Comparison of ENCODE assay signal across 8 mouse cellular contexts in genomic region chr13:23747081-23747891, GRCm38 (mm10). TPM values are rescaled to one million over a fixed set of nuclear protein-coding genes. Genes with fewer than 3 reads are reported as not detected.
DNase-seq lines count a peak whose midpoint lies in the region; ATAC-seq and TF ChIP-seq lines count a peak whose summit lies in the region.

No protein-coding gene starts in this region.

- intact Hi-C loops in gastrocnemius, adult 2 months (cut with DNase I) = loop anchor here (5.0 kb wide), 2 partner anchors 165 to 1705 kb away; partner anchors contain the start of genes Hist1h2ag, Hist1h2bj, Hist1h4d and Hist1h4i
- intact Hi-C loops in gastrocnemius, postnatal 36 days (cut with DNase I) = loop anchor here (5.0 kb wide), 1 partner anchor 165 kb away; the partner anchor contains the start of gene Hist1h4d

- DNase-seq in gastrocnemius, adult 2 months = no peak
- DNase-seq in gastrocnemius, postnatal 36 days = no peak
- DNase-seq in ES-E14 (ENCODE audit: low read depth, low spot score) (no peak), adipocyte (ENCODE audit: low spot score) (no peak)
- peak; percentile 66 for DNase-seq in liver, embryonic 13.5 days
- DNase-seq in yolk sac, embryonic 10.5 days (ENCODE audit: low spot score) = peak; percentile 54
- no peak for DNase-seq in gastrocnemius, postnatal 25 days

- ATAC-seq in forebrain, embryonic 12.5 days (ENCODE audit: low FRiP score) = no peak
- ATAC-seq in liver, embryonic 13.5 days (ENCODE audit: low read depth) = peak; percentile 21

- H3K9me3 ChIP-seq in ES-E14 (ENCODE audit: control insufficient read depth, insufficient read depth, low read depth, low read length) = no peaks in the 10 kb centered on the region
- H3K9me3 ChIP-seq in forebrain, embryonic 12.5 days = no peaks in the 10 kb centered on the region
- no peaks in the 10 kb centered on the region for H3K9me3 ChIP-seq in liver, embryonic 13.5 days (replicated peaks)

- peak overlapping the region; percentile 70 for H3K4me3 ChIP-seq in gastrocnemius, adult 2 months
- H3K4me3 ChIP-seq in ES-E14 (ENCODE audit: insufficient read depth in 1 of 2, low read depth in 1 of 2, low read length in 2 of 2, poor library complexity in 1 of 2, severe bottlenecking in 1 of 2) = peak overlapping the region; percentile 3 to 53
- H3K4me3 ChIP-seq in forebrain, embryonic 12.5 days (replicated peaks) = peak overlapping the region; percentile 45
- H3K4me3 ChIP-seq in liver, embryonic 13.5 days (replicated peaks) = peak overlapping the region; percentile 59

- H3K36me3 ChIP-seq in ES-E14 (ENCODE audit: control insufficient read depth, insufficient read depth, low read length, poor library complexity, severe bottlenecking) = no peaks in the 10 kb centered on the region
- no peaks in the 10 kb centered on the region for H3K36me3 ChIP-seq in forebrain, embryonic 12.5 days (replicated peaks)
- H3K36me3 ChIP-seq in liver, embryonic 13.5 days = no peaks in the 10 kb centered on the region

- 1% methylated on average over 11 of the region's 13 CpGs for WGBS in forebrain, embryonic 12.5 days
- WGBS in liver, embryonic 13.5 days (ENCODE audit: insufficient replicate concordance) = 4% methylated on average over 13 of the region's 13 CpGs

- in situ Hi-C loops in ES-E14 (cut with MboI; ENCODE audit: low sequenced_read_pairs in 2 of 2, unreplicated experiment in 2 of 2) = loop anchor here in 1 of 2 experiments (10.0 kb wide), 2 partner anchors 192 to 1712 kb away; partner anchors contain the start of genes Hist1h1d, Hist1h2ah, Hist1h2bk and Hist1h4f

- peaks cover 0 to 2% of the 10 kb centered on the region in 2 experiments; a peak in 2 of 4 replicates for H3K4me1 ChIP-seq in ES-E14 (ENCODE audit: control insufficient read depth in 2 of 2, insufficient read depth in 2 of 2, low read length in 2 of 2, poor library complexity in 1 of 2)
- H3K4me1 ChIP-seq in forebrain, embryonic 12.5 days = peaks cover 17% of the 10 kb centered on the region
- H3K4me1 ChIP-seq in liver, embryonic 13.5 days (replicated peaks) = peaks cover 50% of the 10 kb centered on the region

- TF ChIP-seq CTCF in gastrocnemius, adult 2 months (IDR thresholded peaks at IDR 0.05) = no peak

- H3K27me3 ChIP-seq in forebrain, embryonic 12.5 days = no peaks in the 10 kb centered on the region
- H3K27me3 ChIP-seq in liver, embryonic 13.5 days = no peaks in the 10 kb centered on the region

- peak overlapping the region; percentile 85 for H3K9ac ChIP-seq in ES-E14 (ENCODE audit: insufficient read depth, low read depth, low read length, poor library complexity, severe bottlenecking)
- peak overlapping the region; percentile 58 for H3K9ac ChIP-seq in forebrain, embryonic 12.5 days
- peak overlapping the region; percentile 77 for H3K9ac ChIP-seq in liver, embryonic 13.5 days

- H3K27ac ChIP-seq in gastrocnemius, adult 2 months = peak overlapping the region; percentile 95
- H3K27ac ChIP-seq in ES-E14 (ENCODE audit: insufficient read depth, low read depth, low read length, poor library complexity, severe bottlenecking) = peak overlapping the region; percentile 96
- peak overlapping the region; percentile 99 for H3K27ac ChIP-seq in forebrain, embryonic 12.5 days
- H3K27ac ChIP-seq in liver, embryonic 13.5 days = peak overlapping the region; percentile 99

- H3K4me2 ChIP-seq in forebrain, embryonic 12.5 days = peak overlapping the region; percentile 63
- peak overlapping the region; percentile 67 for H3K4me2 ChIP-seq in liver, embryonic 13.5 days

TF ChIP-seq in ES-E14, 5 proteins besides CTCF, POLR2A, EP300 and RAD21:
- no peak for TF ChIP-seq HCFC1 (IDR thresholded peaks at IDR 0.05; ENCODE audit: borderline replicate concordance, insufficient read depth, low read length)
- TF ChIP-seq CHD2 (IDR thresholded peaks at IDR 0.05; ENCODE audit: low read depth, low read length) = peak; percentile 47; the same call in 1 of the 2 replicates

RNA-seq across cellular contexts. Expression of gene Hist1h2bb, which starts 0.8 kb away (rescaled TPM):
- 1 to 10 TPM; 1.1 to 2.3 TPM for total RNA-seq in gastrocnemius, adult 2 months (2021)
- 1 to 10 TPM; 5.1 to 7.0 TPM for total RNA-seq in gastrocnemius, postnatal 36 days (2021)
- total RNA-seq in ES-E14 (2012; rRNA removed) = 1,224 and 1,736 TPM in 2 replicates
- 2.2 and 3.5 TPM in 2 replicates for polyA plus RNA-seq in forebrain, embryonic 12.5 days (2016; fragmentation: Nextera tagmentation; extraction: Ambion mirVana)
- polyA plus RNA-seq in liver, embryonic 13.5 days (2015; fragmentation: Nextera tagmentation; extraction: Ambion mirVana) = 3.9 and 5.6 TPM in 2 replicates
- 10 to 100 TPM in 1 of 2 experiments, 1 to 10 TPM in 1; 5.9 to 10.7 TPM for total RNA-seq in gastrocnemius, postnatal 25 days (2021)

RNA-seq across cellular contexts. Expression of gene Hist1h3c, which starts 1.9 kb away (rescaled TPM):
- not detected for total RNA-seq in gastrocnemius, adult 2 months (2021)
- 1 to 10 TPM; 4.5 to 4.6 TPM for total RNA-seq in gastrocnemius, postnatal 36 days (2021)
- total RNA-seq in ES-E14 (2012; rRNA removed) = 970 and 1,161 TPM in 2 replicates
- 11.1 and 13.8 TPM in 2 replicates for polyA plus RNA-seq in forebrain, embryonic 12.5 days (2016; fragmentation: Nextera tagmentation; extraction: Ambion mirVana)
- 5.2 and 5.9 TPM in 2 replicates for polyA plus RNA-seq in liver, embryonic 13.5 days (2015; fragmentation: Nextera tagmentation; extraction: Ambion mirVana)
- total RNA-seq in gastrocnemius, postnatal 25 days (2021) = 1 to 10 TPM; 5.0 to 7.1 TPM

RNA-seq across cellular contexts. Expression of gene Hist1h2ab, which starts 3.6 kb away (rescaled TPM):
- total RNA-seq in gastrocnemius, adult 2 months (2021) = 1 to 10 TPM in 1 of 2 experiments, not detected in 1; 1.9 TPM
- total RNA-seq in gastrocnemius, postnatal 36 days (2021) = 10 to 100 TPM in 1 of 2 experiments, 1 to 10 TPM in 1; 9.4 to 10.3 TPM
- total RNA-seq in ES-E14 (2012; rRNA removed) = 2,399 and 2,956 TPM in 2 replicates
- 59.9 and 73.2 TPM in 2 replicates for polyA plus RNA-seq in forebrain, embryonic 12.5 days (2016; fragmentation: Nextera tagmentation; extraction: Ambion mirVana)
- 54.0 and 76.2 TPM in 2 replicates for polyA plus RNA-seq in liver, embryonic 13.5 days (2015; fragmentation: Nextera tagmentation; extraction: Ambion mirVana)
- 10 to 100 TPM in 1 of 2 experiments, 1 to 10 TPM in 1; 9.5 to 11.0 TPM for total RNA-seq in gastrocnemius, postnatal 25 days (2021)

RNA-seq across cellular contexts. Expression of gene Hist1h3b, which starts 4.8 kb away (rescaled TPM):
- total RNA-seq in gastrocnemius, adult 2 months (2021) = 1 to 10 TPM; 1.6 to 1.8 TPM
- 10 to 100 TPM; 14.2 to 14.3 TPM for total RNA-seq in gastrocnemius, postnatal 36 days (2021)
- total RNA-seq in ES-E14 (2012; rRNA removed) = 667 and 954 TPM in 2 replicates
- 14.0 and 15.8 TPM in 2 replicates for polyA plus RNA-seq in forebrain, embryonic 12.5 days (2016; fragmentation: Nextera tagmentation; extraction: Ambion mirVana)
- 10.4 and 29.5 TPM in 2 replicates for polyA plus RNA-seq in liver, embryonic 13.5 days (2015; fragmentation: Nextera tagmentation; extraction: Ambion mirVana)
- total RNA-seq in gastrocnemius, postnatal 25 days (2021) = 10 to 100 TPM in 1 of 2 experiments, 1 to 10 TPM in 1; 9.6 to 17.3 TPM

RNA-seq across cellular contexts. Expression of gene Hist1h1c, which starts 8.7 kb away (rescaled TPM):
- total RNA-seq in gastrocnemius, adult 2 months (2021) = 100 to 1,000 TPM; 135 to 164 TPM
- 100 to 1,000 TPM; 188 to 225 TPM for total RNA-seq in gastrocnemius, postnatal 36 days (2021)
- total RNA-seq in ES-E14 (2012; rRNA removed) = 379 and 496 TPM in 2 replicates
- 15.2 and 15.9 TPM in 2 replicates for polyA plus RNA-seq in forebrain, embryonic 12.5 days (2016; fragmentation: Nextera tagmentation; extraction: Ambion mirVana)
- polyA plus RNA-seq in liver, embryonic 13.5 days (2015; fragmentation: Nextera tagmentation; extraction: Ambion mirVana) = 60.3 and 72.2 TPM in 2 replicates
- 100 to 1,000 TPM; 156 to 159 TPM for total RNA-seq in gastrocnemius, postnatal 25 days (2021)

Comparison
In these comparisons a context has a peak if more than half of its experiments do, and no peak if none do; other contexts are left out.
1. DNase-seq: peak in liver, embryonic 13.5 days (single experiment) and yolk sac, embryonic 10.5 days (single experiment); none in gastrocnemius, adult 2 months (single experiment), gastrocnemius, postnatal 36 days (0 of 2), ES-E14 (single experiment), gastrocnemius, postnatal 25 days (single experiment) and adipocyte (single experiment).
2. RNA of gene Hist1h2bb, which starts 0.8 kb away (total RNA-seq): 1,224 to 1,736 TPM in ES-E14; 5.9 to 10.7 TPM in gastrocnemius, postnatal 25 days, 5.1 to 7.0 TPM in gastrocnemius, postnatal 36 days and 1.1 to 2.3 TPM in gastrocnemius, adult 2 months; every median in the first group is over 100 times any median in the second.
3. RNA of gene Hist1h3c, which starts 1.9 kb away (total RNA-seq): 970 to 1,161 TPM in ES-E14; 5.0 to 7.1 TPM in gastrocnemius, postnatal 25 days, 4.5 to 4.6 TPM in gastrocnemius, postnatal 36 days and not detected in gastrocnemius, adult 2 months; every median in the first group is over 100 times any median in the second.
4. RNA of gene Hist1h2ab, which starts 3.6 kb away (total RNA-seq): 2,399 to 2,956 TPM in ES-E14; 9.5 to 11.0 TPM in gastrocnemius, postnatal 25 days, 9.4 to 10.3 TPM in gastrocnemius, postnatal 36 days and 1.9 TPM in gastrocnemius, adult 2 months; every median in the first group is over 100 times any median in the second.
5. Peak in every context shown above with its lines, with median percentiles within 50 percentile points of each other: H3K27ac ChIP-seq, H3K4me3 ChIP-seq and H3K9ac ChIP-seq.